Mouse (Mus musculus): ENCODE measurements at regions not wholly inside any gene's neighbourhood (a gene's known extent, or its start where the extent isn't known, plus 50 kb on each side); places are given as distances from the start of the nearest gene placed in this dataset.

- Histone ChIP-seq H3K9ac (ENCODE audit: low read length) (no peak overlapping the region), H3K4me2 (ENCODE audit: low read depth, low read length) (no peak overlapping the region), H3K4me3 (ENCODE audit: low read length) (no peak overlapping the region), H3K4me1 (replicated peaks; ENCODE audit: control insufficient read depth, insufficient read depth, low read length) (no peaks in the 10 kb centered on the region), H3K36me3 (ENCODE audit: control insufficient read depth, insufficient read depth, low read length) (no peaks in the 10 kb centered on the region), H3K27ac (ENCODE audit: low read length) (no peak overlapping the region), H3K9me3 (ENCODE audit: control insufficient read depth, low read length) (no peaks in the 10 kb centered on the region), H3K27me3 (ENCODE audit: control insufficient read depth, insufficient read depth, low read depth, low read length) (no peaks in the 10 kb centered on the region)
- ATAC-seq (ENCODE audit: low read depth), result no peak
- WGBS, result 74% methylated on average over 5 of the region's 5 CpGs
These were observed 66.1 kb upstream of the Fgf10 start for GRCm38 (mm10) chr13:118603474-118603873.

GRCm38 (mm10) chr13:118596856-118597255, 72.7 kb upstream of the Fgf10 start:
- no peak for ATAC-seq (ENCODE audit: low read depth)
- no peaks in the 10 kb centered on the region for H3K4me1 ChIP-seq (replicated peaks; ENCODE audit: control insufficient read depth, insufficient read depth, low read length)
- 66% methylated on average over 5 of the region's 5 CpGs for WGBS

GRCm38 (mm10) chr13:118596218-118596795, 73.3 kb upstream of the Fgf10 start:
- ATAC-seq (ENCODE audit: low read depth), result no peak
- Histone ChIP-seq H3K27ac (ENCODE audit: low read length) (no peak overlapping the region), H3K4me3 (ENCODE audit: low read length) (no peak overlapping the region), H3K9me3 (ENCODE audit: control insufficient read depth, low read length) (no peaks in the 10 kb centered on the region), H3K4me1 (replicated peaks; ENCODE audit: control insufficient read depth, insufficient read depth, low read length) (no peaks in the 10 kb centered on the region), H3K36me3 (ENCODE audit: control insufficient read depth, insufficient read depth, low read length) (no peaks in the 10 kb centered on the region), H3K27me3 (ENCODE audit: control insufficient read depth, insufficient read depth, low read depth, low read length) (no peaks in the 10 kb centered on the region), H3K9ac (ENCODE audit: low read length) (no peak overlapping the region), H3K4me2 (ENCODE audit: low read depth, low read length) (no peak overlapping the region)
- 36% methylated on average over 6 of the region's 6 CpGs for WGBS

More at GRCm38 (mm10) chr13:118596856-118597255, 72.7 kb upstream of the Fgf10 start:
- no peaks in the 10 kb centered on the region for H3K9me3 ChIP-seq (ENCODE audit: control insufficient read depth, low read length)
- no peaks in the 10 kb centered on the region for H3K36me3 ChIP-seq (ENCODE audit: control insufficient read depth, insufficient read depth, low read length)
- H3K27ac ChIP-seq (ENCODE audit: low read length), result no peak overlapping the region
- H3K9ac ChIP-seq (ENCODE audit: low read length), result no peak overlapping the region
- no peak overlapping the region for H3K4me3 ChIP-seq (ENCODE audit: low read length)
- no peaks in the 10 kb centered on the region for H3K27me3 ChIP-seq (ENCODE audit: control insufficient read depth, insufficient read depth, low read depth, low read length)
- H3K4me2 ChIP-seq (ENCODE audit: low read depth, low read length), result no peak overlapping the region

GRCm38 (mm10) chr13:118592074-118592473, 77.5 kb upstream of the Fgf10 start:
- Histone ChIP-seq H3K4me1 (replicated peaks; ENCODE audit: control insufficient read depth, insufficient read depth, low read length) (no peaks in the 10 kb centered on the region), H3K36me3 (ENCODE audit: control insufficient read depth, insufficient read depth, low read length) (no peaks in the 10 kb centered on the region), H3K27me3 (ENCODE audit: control insufficient read depth, insufficient read depth, low read depth, low read length) (no peaks in the 10 kb centered on the region), H3K27ac (ENCODE audit: low read length) (no peak overlapping the region), H3K4me2 (ENCODE audit: low read depth, low read length) (no peak overlapping the region), H3K9ac (ENCODE audit: low read length) (no peak overlapping the region), H3K4me3 (ENCODE audit: low read length) (no peak overlapping the region), H3K9me3 (ENCODE audit: control insufficient read depth, low read length) (no peaks in the 10 kb centered on the region)
- 80% methylated on average over 4 of the region's 4 CpGs for WGBS
- no peak for ATAC-seq (ENCODE audit: low read depth)

GRCm38 (mm10) chr13:118572555-118572954, 97.0 kb upstream of the Fgf10 start:
- H3K27ac ChIP-seq (ENCODE audit: low read length), result no peak overlapping the region
- H3K4me2 ChIP-seq (ENCODE audit: low read depth, low read length), result no peak overlapping the region
- H3K4me3 ChIP-seq (ENCODE audit: low read length), result no peak overlapping the region
- no peaks in the 10 kb centered on the region for H3K9me3 ChIP-seq (ENCODE audit: control insufficient read depth, low read length)
- no peak for ATAC-seq (ENCODE audit: low read depth)
- no peak overlapping the region for H3K9ac ChIP-seq (ENCODE audit: low read length)
- no peaks in the 10 kb centered on the region for H3K27me3 ChIP-seq (ENCODE audit: control insufficient read depth, insufficient read depth, low read depth, low read length)
- no peaks in the 10 kb centered on the region for H3K36me3 ChIP-seq (ENCODE audit: control insufficient read depth, insufficient read depth, low read length)
- 68% methylated on average over 1 of the region's 1 CpGs for WGBS
- no peaks in the 10 kb centered on the region for H3K4me1 ChIP-seq (replicated peaks; ENCODE audit: control insufficient read depth, insufficient read depth, low read length)

- no peak overlapping the region for H3K9ac ChIP-seq (ENCODE audit: low read length)
- no peaks in the 10 kb centered on the region for H3K9me3 ChIP-seq (ENCODE audit: control insufficient read depth, low read length)
- H3K4me2 ChIP-seq (ENCODE audit: low read depth, low read length), result no peak overlapping the region
- ATAC-seq (ENCODE audit: low read depth), result peak; percentile 90
- H3K4me3 ChIP-seq (ENCODE audit: low read length), result no peak overlapping the region
- 0 out of 2 replicates have a peak, but pooled peaks cover 3% of the 10 kb centered on the region for H3K4me1 ChIP-seq (replicated peaks; ENCODE audit: control insufficient read depth, insufficient read depth, low read length)
- no peaks in the 10 kb centered on the region for H3K36me3 ChIP-seq (ENCODE audit: control insufficient read depth, insufficient read depth, low read length)
- no peak overlapping the region for H3K27ac ChIP-seq (ENCODE audit: low read length)
- H3K27me3 ChIP-seq (ENCODE audit: control insufficient read depth, insufficient read depth, low read depth, low read length), result no peaks in the 10 kb centered on the region
These were observed 104.3 kb upstream of the Fgf10 start for GRCm38 (mm10) chr13:118565219-118565833.

- Histone ChIP-seq H3K36me3 (ENCODE audit: control insufficient read depth, insufficient read depth, low read length) (no peaks in the 10 kb centered on the region), H3K4me3 (ENCODE audit: low read length) (no peak overlapping the region), H3K27me3 (ENCODE audit: control insufficient read depth, insufficient read depth, low read depth, low read length) (no peaks in the 10 kb centered on the region), H3K4me1 (replicated peaks; ENCODE audit: control insufficient read depth, insufficient read depth, low read length) (no peaks in the 10 kb centered on the region), H3K9me3 (ENCODE audit: control insufficient read depth, low read length) (no peaks in the 10 kb centered on the region), H3K27ac (ENCODE audit: low read length) (no peak overlapping the region), H3K4me2 (ENCODE audit: low read depth, low read length) (no peak overlapping the region), H3K9ac (ENCODE audit: low read length) (no peak overlapping the region)
- ATAC-seq (ENCODE audit: low read depth), result no peak
- 86% methylated on average over 2 of the region's 2 CpGs for WGBS
These were observed 110.6 kb upstream of the Fgf10 start for GRCm38 (mm10) chr13:118558966-118559365.

- H3K4me1 ChIP-seq (replicated peaks; ENCODE audit: control insufficient read depth, insufficient read depth, low read length), result no peaks in the 10 kb centered on the region
- no peaks in the 10 kb centered on the region for H3K27me3 ChIP-seq (ENCODE audit: control insufficient read depth, insufficient read depth, low read depth, low read length)
- no peak for ATAC-seq (ENCODE audit: low read depth)
- 53% methylated on average over 2 of the region's 2 CpGs for WGBS
- H3K36me3 ChIP-seq (ENCODE audit: control insufficient read depth, insufficient read depth, low read length), result no peaks in the 10 kb centered on the region
- H3K4me3 ChIP-seq (ENCODE audit: low read length), result no peak overlapping the region
- no peak overlapping the region for H3K4me2 ChIP-seq (ENCODE audit: low read depth, low read length)
- no peak overlapping the region for H3K27ac ChIP-seq (ENCODE audit: low read length)
- H3K9ac ChIP-seq (ENCODE audit: low read length), result no peak overlapping the region
- H3K9me3 ChIP-seq (ENCODE audit: control insufficient read depth, low read length), result no peaks in the 10 kb centered on the region
These were observed 117.6 kb upstream of the Fgf10 start for GRCm38 (mm10) chr13:118552029-118552428.

GRCm38 (mm10) chr13:118538742-118539141, 130.8 kb upstream of the Fgf10 start:
- Histone ChIP-seq H3K4me3 (ENCODE audit: low read length) (no peak overlapping the region), H3K27me3 (ENCODE audit: control insufficient read depth, insufficient read depth, low read depth, low read length) (no peaks in the 10 kb centered on the region), H3K4me2 (ENCODE audit: low read depth, low read length) (no peak overlapping the region), H3K27ac (ENCODE audit: low read length) (no peak overlapping the region), H3K9me3 (ENCODE audit: control insufficient read depth, low read length) (no peaks in the 10 kb centered on the region), H3K4me1 (replicated peaks; ENCODE audit: control insufficient read depth, insufficient read depth, low read length) (no peaks in the 10 kb centered on the region), H3K36me3 (ENCODE audit: control insufficient read depth, insufficient read depth, low read length) (no peaks in the 10 kb centered on the region), H3K9ac (ENCODE audit: low read length) (no peak overlapping the region)
- 38% methylated on average over 2 of the region's 2 CpGs for WGBS
- ATAC-seq (ENCODE audit: low read depth), result no peak

Measured in lung, embryonic 16.5 days (tissue).